Mouse (Mus musculus) lung, postnatal 0 days (tissue): ENCODE results near the gene Ugt1a6a. TPM values are rescaled to one million over a fixed set of nuclear protein-coding genes. Genes with fewer than 3 reads are reported as not detected.
"Not testable (repeated sequence)": the region's sequence is repeated elsewhere in the genome, so short reads cannot be mapped to it uniquely, and the experiment has no call there.

Experiments used
- ATAC-seq: fragments of 200-750 bp; cut with Nextera tagmentation; 2 replicates; pipeline ENCODE4 v1.8.0; 2017; ENCODE audit warnings: moderate library complexity
- DNase-seq: peaks from one replicate; pipeline ENCODE4 v3.0.0-alpha.2; 2016; ENCODE audit warnings: low spot score
- H3K27ac ChIP-seq: fragments of 300-500 bp; sonication (generic); 2 replicates; pipeline ENCODE4 v1.5.1; 2014; ENCODE audit warnings: antibody characterized with exemption, mild to moderate bottlenecking, low read length, mixed read lengths
- H3K27me3 ChIP-seq: fragments of 300-500 bp; sonication (generic); replicated peaks from 2 replicates; pipeline ENCODE4 v1.6.1; 2014; ENCODE audit warnings: low read length, mixed read lengths; ENCODE audit not compliant: insufficient read depth
- H3K36me3 ChIP-seq: fragments of 300-500 bp; sonication (generic); 2 replicates; pipeline ENCODE4 v1.6.1; 2014; ENCODE audit warnings: low read length, mixed read lengths; ENCODE audit not compliant: insufficient read depth
- H3K4me1 ChIP-seq: fragments of 300-500 bp; sonication (generic); 2 replicates; pipeline ENCODE4 v1.6.1; 2014; ENCODE audit warnings: antibody characterized with exemption, low read depth, low read length, mixed read lengths; ENCODE audit not compliant: insufficient read depth
- H3K4me2 ChIP-seq: fragments of 300-500 bp; sonication (generic); replicated peaks from 2 replicates; pipeline ENCODE4 v1.6.1; 2014; ENCODE audit warnings: low read depth, mild to moderate bottlenecking, low read length, moderate library complexity, mixed read lengths
- H3K4me3 ChIP-seq: fragments of 300-500 bp; sonication (generic); 2 replicates; pipeline ENCODE4 v1.5.1; 2014; ENCODE audit warnings: low read depth, low read length
- H3K9ac ChIP-seq: fragments of 300-500 bp; sonication (generic); replicated peaks from 2 replicates; pipeline ENCODE4 v1.6.1; 2014; ENCODE audit warnings: low read depth, mild to moderate bottlenecking
- H3K9me3 ChIP-seq: fragments of 300-500 bp; sonication (generic); 2 replicates; pipeline ENCODE4 v1.6.1; 2016; ENCODE audit warnings: low read length, mixed read lengths
- CTCF ChIP-seq: IDR thresholded peaks from 2 replicates; pipeline ENCODE4 v1.5.1; 2016; ENCODE audit warnings: antibody characterized with exemption, mild to moderate bottlenecking
- EP300 ChIP-seq: IDR thresholded peaks from 2 replicates; pipeline ENCODE4 v1.6.1; 2016; ENCODE audit warnings: antibody characterized with exemption, mild to moderate bottlenecking, control low read depth
- WGBS: fragments of 180-500 bp; shearing (Covaris S2); extraction: QIAGEN DNeasy Blood & Tissue Kit; methylation state at CpG from one replicate; pipeline ENCODE4 v1.1.7; 2014; 5-methylcytosine and 5-hydroxymethylcytosine counted together
- polyA plus RNA-seq: library from polyadenylated mRNA; unstranded; fragments of >200 nt; fragmentation: Nextera tagmentation; extraction: Ambion mirVana; gene quantifications from 2 replicates; pipeline ENCODE4 v1.2.1, GENCODE M21; 2015

The Ugt1a6a gene
- polyA plus RNA-seq, 1 experiment from 2014 or later, result 39.9 TPM

DNA sequence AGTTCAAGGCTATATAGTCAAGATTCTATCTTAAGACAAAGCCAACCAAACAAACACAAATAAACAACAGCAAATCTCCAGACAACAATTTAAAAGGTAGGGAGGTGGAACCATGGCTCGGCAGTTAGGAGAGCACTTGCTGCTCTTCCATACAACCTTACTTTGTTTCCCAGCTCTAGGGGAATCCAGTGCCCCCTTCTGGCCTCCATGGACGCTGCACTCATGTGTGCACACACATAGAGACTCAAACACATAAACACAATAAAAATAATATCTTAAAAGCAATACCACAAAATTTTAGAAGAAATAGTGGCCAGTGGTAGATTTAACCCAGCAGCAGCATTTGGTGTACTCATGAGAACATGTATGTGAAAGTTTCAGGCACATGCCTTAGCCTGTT is 82.5 kb downstream of the Ugt1a6a start:
- DNase-seq (no peak), ATAC-seq (no peak)
- no peak overlapping the region for H3K9ac ChIP-seq
- TF ChIP-seq CTCF (peak; percentile 19; the same call in 1 of the 2 replicates), EP300 (no peak)
- WGBS, result 52% methylated on average over 2 of the region's 2 CpGs
- H3K27me3 ChIP-seq, result no peaks in the 10 kb centered on the region
- no peaks in the 10 kb centered on the region for H3K36me3 ChIP-seq
- peaks cover 47% of the 10 kb centered on the region for H3K9me3 ChIP-seq
- no peaks in the 10 kb centered on the region for H3K4me1 ChIP-seq
- H3K27ac ChIP-seq, result no peak overlapping the region
- no peak overlapping the region for H3K4me3 ChIP-seq
- no peak overlapping the region for H3K4me2 ChIP-seq

DNA sequence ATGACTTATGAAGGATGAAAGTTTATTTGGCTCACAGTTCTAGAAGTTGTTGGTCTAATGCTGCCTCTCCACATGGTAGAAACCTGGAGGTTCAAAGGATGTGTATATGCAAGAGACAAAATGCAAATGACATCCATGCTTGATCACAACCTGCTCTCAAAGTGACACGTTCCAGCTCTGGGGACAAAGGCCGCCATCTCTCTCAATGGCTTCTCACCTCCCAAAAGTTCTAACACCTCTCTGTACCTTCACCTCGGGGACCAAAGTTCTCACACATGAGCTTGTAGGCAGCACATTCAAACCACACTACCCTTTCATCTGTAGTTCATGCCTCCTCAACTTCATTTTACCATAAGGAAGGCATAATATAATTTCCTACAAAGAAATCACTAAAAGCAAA is 83.0 kb downstream of the Ugt1a6a start:
- TF ChIP-seq CTCF, result no peak
- TF ChIP-seq EP300, result no peak
- Histone ChIP-seq H3K27ac (no peak overlapping the region), H3K36me3 (no peaks in the 10 kb centered on the region), H3K4me2 (no peak overlapping the region), H3K4me1 (no peaks in the 10 kb centered on the region), H3K27me3 (no peaks in the 10 kb centered on the region), H3K4me3 (no peak overlapping the region), H3K9ac (no peak overlapping the region), H3K9me3 (peaks cover 43% of the 10 kb centered on the region)
- WGBS, result 36% methylated on average over 3 of the region's 3 CpGs
- DNase-seq (peak; percentile 27), ATAC-seq (no peak)

GRCm38 (mm10) chr1:88218051-88218450 is 83.4 kb downstream of the Ugt1a6a start:
- Histone ChIP-seq H3K4me3 (no peak overlapping the region), H3K9me3 (peaks cover 38% of the 10 kb centered on the region), H3K4me2 (no peak overlapping the region), H3K9ac (no peak overlapping the region), H3K27ac (no peak overlapping the region), H3K4me1 (no peaks in the 10 kb centered on the region), H3K27me3 (no peaks in the 10 kb centered on the region), H3K36me3 (no peaks in the 10 kb centered on the region)
- no peak for ATAC-seq
- DNase-seq, result peak; percentile 10
- WGBS, result 71% methylated on average over 9 of the region's 9 CpGs
- TF ChIP-seq CTCF (no peak), EP300 (no peak)

- no peak overlapping the region for H3K9ac ChIP-seq
- DNase-seq (no peak), ATAC-seq (no peak)
- H3K4me3 ChIP-seq, result no peak overlapping the region
- H3K27me3 ChIP-seq, result no peaks in the 10 kb centered on the region
- H3K27ac ChIP-seq, result no peak overlapping the region
- no peaks in the 10 kb centered on the region for H3K36me3 ChIP-seq
- no peak overlapping the region for H3K4me2 ChIP-seq
- H3K9me3 ChIP-seq, result peaks cover 32% of the 10 kb centered on the region
- WGBS, result 48% methylated on average over 4 of the region's 4 CpGs
- TF ChIP-seq EP300, result no peak
- TF ChIP-seq CTCF, result no peak
- no peaks in the 10 kb centered on the region for H3K4me1 ChIP-seq
Observed at GRCm38 (mm10) chr1:88218591-88218990, 84.0 kb downstream of the Ugt1a6a start.

DNA sequence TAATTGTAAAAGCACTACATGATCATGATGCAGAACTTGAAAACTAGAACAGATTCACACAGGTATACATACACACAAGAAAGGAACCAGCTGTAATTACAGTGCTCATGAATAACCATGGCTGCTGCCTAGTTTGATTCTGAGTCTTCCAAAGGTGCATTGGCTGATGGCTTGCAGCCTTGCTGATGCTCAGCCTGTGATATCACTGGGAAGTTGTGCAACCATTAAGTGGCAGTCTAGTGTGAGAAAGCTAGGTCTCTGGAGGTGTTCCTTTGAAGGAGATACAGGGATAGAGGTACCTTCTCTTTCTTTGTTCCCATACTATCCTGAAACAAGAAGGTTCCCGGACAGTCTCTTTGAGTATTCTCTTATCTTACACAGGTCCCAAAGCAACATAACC is 84.4 kb downstream of the Ugt1a6a start:
- Histone ChIP-seq H3K9ac (no peak overlapping the region), H3K27ac (no peak overlapping the region), H3K9me3 (peaks cover 28% of the 10 kb centered on the region), H3K27me3 (no peaks in the 10 kb centered on the region), H3K4me1 (no peaks in the 10 kb centered on the region), H3K4me2 (no peak overlapping the region), H3K36me3 (no peaks in the 10 kb centered on the region), H3K4me3 (no peak overlapping the region)
- 11% methylated on average over 1 of the region's 1 CpGs for WGBS
- DNase-seq, result peak; percentile 8
- TF ChIP-seq EP300 (no peak), CTCF (no peak)
- ATAC-seq, result no peak

DNA sequence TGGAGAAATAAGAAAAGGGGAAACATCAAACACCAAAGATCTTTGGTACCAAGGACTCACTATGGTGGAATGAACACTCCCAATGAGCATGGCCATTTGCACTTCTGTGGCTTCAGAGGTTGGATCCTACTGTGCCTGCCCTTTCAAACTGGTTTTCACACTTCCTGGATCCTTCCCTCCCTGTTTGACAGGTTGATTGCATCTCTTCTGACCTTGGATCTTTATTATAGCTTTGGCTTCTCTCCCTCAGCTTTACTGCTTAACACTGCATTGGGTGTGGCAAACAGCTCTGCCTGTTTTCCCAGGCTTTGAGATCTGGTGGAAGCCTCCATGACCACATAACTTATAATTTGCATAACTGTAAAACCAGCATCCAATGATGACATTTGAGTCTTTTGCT is 85.7 kb downstream of the Ugt1a6a start:
- no peak for ATAC-seq
- Histone ChIP-seq H3K4me1 (no peaks in the 10 kb centered on the region), H3K36me3 (no peaks in the 10 kb centered on the region), H3K4me3 (no peak overlapping the region), H3K9me3 (peaks cover 17% of the 10 kb centered on the region), H3K27me3 (no peaks in the 10 kb centered on the region), H3K27ac (no peak overlapping the region), H3K4me2 (no peak overlapping the region), H3K9ac (no peak overlapping the region)
- no peak for TF ChIP-seq CTCF
- no peak for TF ChIP-seq EP300
- peak; percentile 15 for DNase-seq

DNA sequence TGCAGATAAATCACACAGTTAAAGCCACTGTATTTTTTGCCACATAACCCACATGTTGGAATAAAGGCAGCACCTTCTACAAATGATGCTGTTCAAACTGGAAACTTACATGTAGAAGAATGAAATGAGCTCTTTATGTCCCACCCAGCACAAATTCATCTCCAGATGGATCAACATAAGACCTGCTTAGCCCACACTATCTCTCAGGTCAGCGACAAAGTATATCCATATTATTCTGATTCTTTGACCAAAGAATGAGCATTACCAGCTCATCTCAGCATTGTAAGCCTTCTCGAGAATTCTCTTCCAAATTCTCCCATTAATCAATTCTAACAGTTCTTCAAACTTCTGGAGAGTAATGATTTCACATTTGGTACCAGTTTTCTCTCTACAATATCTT is 87.6 kb downstream of the Ugt1a6a start:
- no peak for DNase-seq
- no peak for ATAC-seq
- 38% methylated on average over 2 of the region's 2 CpGs for WGBS

GRCm38 (mm10) chr1:88223011-88223515 is 88.5 kb downstream of the Ugt1a6a start:
- not testable (repeated sequence) for H3K4me1 ChIP-seq, DNase-seq

More for the DNA sequence above, 87.6 kb downstream of the Ugt1a6a start:
- TF ChIP-seq CTCF, result no peak
- no peak for TF ChIP-seq EP300
- Histone ChIP-seq H3K36me3 (no peaks in the 10 kb centered on the region), H3K4me1 (no peaks in the 10 kb centered on the region), H3K27ac (no peak overlapping the region), H3K9ac (no peak overlapping the region), H3K4me3 (no peak overlapping the region), H3K9me3 (peaks cover 14% of the 10 kb centered on the region), H3K27me3 (no peaks in the 10 kb centered on the region), H3K4me2 (no peak overlapping the region)

More at GRCm38 (mm10) chr1:88223011-88223515, 88.5 kb downstream of the Ugt1a6a start:
- H3K9me3 ChIP-seq, result peaks cover 17% of the 10 kb centered on the region
- H3K4me2 ChIP-seq, ATAC-seq, H3K9ac ChIP-seq, H3K4me3 ChIP-seq, H3K27ac ChIP-seq, H3K36me3 ChIP-seq, H3K27me3 ChIP-seq: not testable (repeated sequence)
